Mouse (Mus musculus) lung, postnatal 0 days (tissue): ENCODE results near the gene Oas1c.

Experiments used
- CTCF ChIP-seq: IDR thresholded peaks from 2 replicates; pipeline ENCODE4 v1.5.1; 2016; ENCODE audit warnings: antibody characterized with exemption, mild to moderate bottlenecking
- EP300 ChIP-seq: IDR thresholded peaks from 2 replicates; pipeline ENCODE4 v1.6.1; 2016; ENCODE audit warnings: antibody characterized with exemption, mild to moderate bottlenecking, control low read depth

DNA sequence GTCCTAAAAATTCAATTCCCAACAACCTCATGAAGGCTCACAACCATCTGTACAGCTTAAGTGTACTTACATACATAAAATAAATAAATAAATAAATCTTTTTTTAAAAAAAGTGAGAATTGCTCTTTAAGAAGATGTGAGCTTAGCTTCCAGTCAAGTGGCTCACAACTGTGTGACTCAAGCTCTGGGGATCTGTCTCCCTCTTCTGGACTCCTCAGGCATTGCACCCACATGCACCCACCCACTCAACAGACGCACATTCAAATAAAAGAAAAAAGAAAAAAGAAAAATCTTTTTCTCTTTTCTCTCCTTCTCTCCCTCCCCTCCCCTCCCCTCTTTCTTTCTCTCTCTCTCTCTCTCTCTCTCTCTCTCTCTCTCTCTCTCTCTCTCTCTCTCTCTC is 30.7 kb downstream of the Oas1c start:
- TF ChIP-seq EP300 (no peak), CTCF (0 out of 2 replicates have a peak, but pooled peaks have one; percentile 15)
